33 mouse cellular contexts compared by ENCODE assay signal in the genomic region with DNA sequence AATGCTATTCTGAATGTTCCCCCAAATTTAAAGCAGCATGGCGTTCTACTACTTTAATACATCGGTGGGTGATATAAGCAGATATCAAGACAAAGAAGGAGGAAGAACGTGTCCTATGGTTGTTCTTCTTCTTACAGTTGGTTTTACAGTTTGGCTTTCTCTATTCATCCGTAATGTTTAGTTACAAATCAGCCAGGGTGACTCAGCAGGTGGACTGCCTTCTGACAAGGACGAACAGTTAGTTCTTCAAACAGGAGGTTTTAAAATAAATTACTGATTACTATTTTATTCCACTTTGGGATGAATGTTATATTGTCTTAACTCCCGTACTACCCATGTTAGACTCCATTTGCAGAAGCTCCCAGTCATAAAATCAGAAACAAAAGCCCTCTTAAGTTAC. TPM values are rescaled to one million over a fixed set of nuclear protein-coding genes. Genes with fewer than 3 reads are reported as not detected.
DNase-seq lines count a peak whose midpoint lies in the region; ATAC-seq and TF ChIP-seq lines count a peak whose summit lies in the region.
"Had no signal": no experiment of that assay in that cellular context is flagged by ENCODE, and none has a peak within 500 bp of the region (broad histone marks: within the 10 kb centered on the region; RNA-seq: fewer than 3 reads in every experiment).

No protein-coding gene starts in this region.

- H3K79me2 ChIP-seq in MEL (ENCODE audit: control insufficient read depth, insufficient read depth, low read length, poor library complexity): peaks cover 14% of the 10 kb centered on the region

- no peaks in the 10 kb centered on the region for H3K9me3 ChIP-seq in kidney, embryonic 15.5 days (replicated peaks)
- no peaks in the 10 kb centered on the region for H3K9me3 ChIP-seq in kidney, embryonic 16.5 days (ENCODE audit: low read length)
- H3K9me3 ChIP-seq in MEL (replicated peaks; ENCODE audit: insufficient read depth, low read length): no peaks in the 10 kb centered on the region
- H3K9me3 ChIP-seq: embryonic facial prominence, embryonic 10.5 days; embryonic facial prominence, embryonic 13.5 days; forebrain, embryonic 12.5 days; forebrain, embryonic 15.5 days; heart, embryonic 10.5 days; heart, embryonic 13.5 days had no signal

- H3K27me3 ChIP-seq in kidney, adult 2 months (replicated peaks; ENCODE audit: control insufficient read depth, insufficient read depth, low read length): no peaks in the 10 kb centered on the region
- H3K27me3 ChIP-seq in kidney, embryonic 15.5 days: peaks cover 19% of the 10 kb centered on the region; the same call in 1 of the 2 replicates
- peaks cover 3% of the 10 kb centered on the region for H3K27me3 ChIP-seq in kidney, embryonic 16.5 days (ENCODE audit: insufficient read depth, low read length)
- H3K27me3 ChIP-seq in MEL (ENCODE audit: control insufficient read depth in 1 of 2, insufficient read depth in 2 of 2, low read length in 2 of 2): no peaks in the 10 kb centered on the region
- H3K27me3 ChIP-seq: forebrain, embryonic 15.5 days; Patski had no signal

- TF ChIP-seq POLR2A in kidney, adult 2 months (IDR thresholded peaks at IDR 0.05; ENCODE audit: low read depth, low read length): no peak
- no peak for TF ChIP-seq POLR2A in MEL (IDR thresholded peaks at IDR 0.05; ENCODE audit: control insufficient read depth in 1 of 2, insufficient read depth in 1 of 2, low read depth in 1 of 2, low read length in 2 of 2, poor library complexity in 1 of 2)

- ATAC-seq in kidney, embryonic 15.5 days (replicated peaks; ENCODE audit: low FRiP score): no peak
- no peak for ATAC-seq in kidney, embryonic 16.5 days (ENCODE audit: low FRiP score, low TSS enrichment)
- ATAC-seq: CD4-positive, CD25-positive, alpha-beta regulatory T cell, adult 4 months; forebrain, embryonic 15.5 days; hindbrain, postnatal 0 days; inflammation-experienced regulatory T-cells, adult 6 months; Patski had no signal

- no peak for TF ChIP-seq RAD21 in MEL (IDR thresholded peaks at IDR 0.05; ENCODE audit: low read depth, low read length)

- H3K36me3 ChIP-seq in kidney, adult 2 months (ENCODE audit: control insufficient read depth, insufficient read depth, low read length): no peaks in the 10 kb centered on the region
- no peaks in the 10 kb centered on the region for H3K36me3 ChIP-seq in kidney, embryonic 15.5 days
- H3K36me3 ChIP-seq in kidney, embryonic 16.5 days (ENCODE audit: insufficient read depth, low read length): no peaks in the 10 kb centered on the region
- peaks cover 0 to 24% of the 10 kb centered on the region in 2 experiments; a peak in 2 of 4 replicates for H3K36me3 ChIP-seq in MEL (ENCODE audit: control insufficient read depth in 1 of 2, insufficient read depth in 2 of 2, low read length in 2 of 2)
- H3K36me3 ChIP-seq: embryonic facial prominence, embryonic 10.5 days; embryonic facial prominence, embryonic 13.5 days; forebrain, embryonic 12.5 days; forebrain, embryonic 15.5 days; heart, embryonic 10.5 days; heart, embryonic 13.5 days had no signal

- no peak overlapping the region for H3K4me3 ChIP-seq in kidney, adult 2 months (ENCODE audit: insufficient read depth, low read depth, low read length)
- no peak overlapping the region for H3K4me3 ChIP-seq in kidney, embryonic 15.5 days (replicated peaks)
- H3K4me3 ChIP-seq in kidney, embryonic 16.5 days (ENCODE audit: low read length): no peak overlapping the region
- peak overlapping the region; percentile 22 to 94 for H3K4me3 ChIP-seq in MEL (ENCODE audit: control insufficient read depth in 1 of 2, insufficient read depth in 1 of 2, low read depth in 2 of 2, low read length in 2 of 2)
- H3K4me3 ChIP-seq: embryonic facial prominence, embryonic 10.5 days; embryonic facial prominence, embryonic 13.5 days; erythroblast, embryonic 14.5 days; forebrain, embryonic 12.5 days; forebrain, embryonic 15.5 days; heart, adult 2 months; heart, embryonic 10.5 days; heart, embryonic 13.5 days had no signal

- peak in 1 of 2 experiments; percentile 43; a peak in 2 of 4 replicates for TF ChIP-seq EP300 in MEL (IDR thresholded peaks at IDR 0.05; ENCODE audit: low read depth in 1 of 2, low read length in 2 of 2)

- WGBS in kidney, adult 2 months: 52% methylated on average over 6 of the region's 6 CpGs
- 67% methylated on average over 6 of the region's 6 CpGs for WGBS in kidney, embryonic 15.5 days
- WGBS in kidney, embryonic 16.5 days: 73% methylated on average over 6 of the region's 6 CpGs

- no peak overlapping the region for H3K27ac ChIP-seq in kidney, adult 2 months (ENCODE audit: insufficient read depth, low read depth, low read length)
- H3K27ac ChIP-seq in kidney, embryonic 15.5 days: no peak overlapping the region
- H3K27ac ChIP-seq in kidney, embryonic 16.5 days (ENCODE audit: low read length): no peak overlapping the region
- H3K27ac ChIP-seq in MEL (ENCODE audit: control insufficient read depth, low read depth, low read length): peak overlapping the region; percentile 88
- H3K27ac ChIP-seq: embryonic facial prominence, embryonic 10.5 days; embryonic facial prominence, embryonic 13.5 days; forebrain, embryonic 12.5 days; forebrain, embryonic 15.5 days; heart, adult 2 months; heart, embryonic 10.5 days; heart, embryonic 13.5 days; hindbrain, embryonic 14.5 days; hindbrain, postnatal 0 days had no signal

- no peak overlapping the region for H3K9ac ChIP-seq in kidney, embryonic 15.5 days
- H3K9ac ChIP-seq in kidney, embryonic 16.5 days (replicated peaks; ENCODE audit: low read length): no peak overlapping the region
- peak overlapping the region; percentile 62 for H3K9ac ChIP-seq in MEL (ENCODE audit: control insufficient read depth, low read depth, low read length, poor library complexity, severe bottlenecking)
- H3K9ac ChIP-seq: embryonic facial prominence, embryonic 13.5 days; forebrain, embryonic 12.5 days; forebrain, embryonic 15.5 days; heart, embryonic 13.5 days; hindbrain, embryonic 14.5 days had no signal

- DNase-seq in adrenal gland, postnatal 25 days: peak; percentile 5
- DNase-seq in adrenal gland, postnatal 4 days (ENCODE audit: low spot score in 2 of 2): no peak
- peak; percentile 69 for DNase-seq in kidney, adult 2 months
- DNase-seq in kidney, postnatal 25 days: peak; percentile 37 to 58
- DNase-seq in MEL (ENCODE audit: low read depth, low spot score): peak; percentile 75
- DNase-seq in lung, postnatal 25 days (ENCODE audit: low spot score): no peak
- DNase-seq: cerebellum, adult 11-12 months; cerebellum, adult 8-10 months; cerebellum, postnatal 10 days; cerebellum, postnatal 36 days; embryo, embryonic 11 days; gastrocnemius, postnatal 36 days; heart, adult 2 months; heart, postnatal 14 days; heart, postnatal 4 days had no signal

- H3K4me2 ChIP-seq in kidney, embryonic 15.5 days: no peak overlapping the region
- no peak overlapping the region for H3K4me2 ChIP-seq in kidney, embryonic 16.5 days (replicated peaks; ENCODE audit: low read depth, low read length)
- H3K4me2 ChIP-seq: embryonic facial prominence, embryonic 13.5 days; forebrain, embryonic 12.5 days; forebrain, embryonic 15.5 days; heart, embryonic 13.5 days; hindbrain, embryonic 14.5 days had no signal

- no peak for TF ChIP-seq CTCF in kidney, adult 2 months (conservative IDR thresholded peaks at IDR 0.05; ENCODE audit: insufficient read depth, insufficient read length, low read depth, low read length)
- no peak for TF ChIP-seq CTCF in MEL (IDR thresholded peaks at IDR 0.05 in 2 of 3, conservative IDR thresholded peaks at IDR 0.05 in 1 of 3; ENCODE audit: control insufficient read depth in 1 of 3, insufficient read depth in 1 of 3, low read depth in 2 of 3, low read length in 3 of 3, poor library complexity in 1 of 3, severe bottlenecking in 1 of 3)

- H3K4me1 ChIP-seq in kidney, adult 2 months (ENCODE audit: control insufficient read depth, insufficient read depth, low read length): peaks cover 3% of the 10 kb centered on the region; the same call in 1 of the 2 replicates
- H3K4me1 ChIP-seq in kidney, embryonic 15.5 days: peaks cover 7% of the 10 kb centered on the region
- 0 out of 2 replicates have a peak, but pooled peaks cover 5% of the 10 kb centered on the region for H3K4me1 ChIP-seq in kidney, embryonic 16.5 days (ENCODE audit: insufficient read depth, low read length)
- peaks cover 3 to 16% of the 10 kb centered on the region in 2 experiments; a peak in 3 of 4 replicates for H3K4me1 ChIP-seq in MEL (ENCODE audit: control insufficient read depth in 1 of 2, insufficient read depth in 2 of 2, low read length in 2 of 2)
- H3K4me1 ChIP-seq: heart, embryonic 10.5 days had no signal

TF ChIP-seq in MEL, 35 proteins besides CTCF, POLR2A, EP300 and RAD21 (continues in another document):
- TF ChIP-seq MYB (IDR thresholded peaks at IDR 0.05; ENCODE audit: low read depth, low read length) (0 out of 2 replicates have a peak, but pooled peaks have one; percentile 49), USF1 (IDR thresholded peaks at IDR 0.05; ENCODE audit: low read depth, low read length) (no peak), GABPA (IDR thresholded peaks at IDR 0.05; ENCODE audit: low read depth, low read length) (peak; percentile 63; the same call in 1 of the 2 replicates), ZNF384 (IDR thresholded peaks at IDR 0.05; ENCODE audit: low read depth, low read length) (no peak), ZMIZ1 (IDR thresholded peaks at IDR 0.05; ENCODE audit: low read depth, low read length) (no peak), ETS1 (IDR thresholded peaks at IDR 0.05; ENCODE audit: low read depth, low read length) (peak; percentile 20; the same call in 1 of the 2 replicates), JUND (IDR thresholded peaks at IDR 0.05; ENCODE audit: low read depth, low read length) (no peak), SIN3A (IDR thresholded peaks at IDR 0.05; ENCODE audit: low read length) (no peak)

RNA-seq across cellular contexts. Expression of gene Mpp5, which starts 2.5 kb away (rescaled TPM):
- 32.3 and 36.1 TPM in 2 replicates for total RNA-seq in adrenal gland, postnatal 25 days (2021)
- 10 to 100 TPM; 18.4 to 26.1 TPM for total RNA-seq in adrenal gland, postnatal 4 days (2021)
- polyA plus RNA-seq in kidney, adult 2 months (2012; rRNA removed): 4.5 and 6.4 TPM in 2 replicates
- polyA plus RNA-seq in kidney, embryonic 15.5 days (2015; fragmentation: Nextera tagmentation; extraction: Ambion mirVana): 22.2 and 26.4 TPM in 2 replicates
- polyA plus RNA-seq in kidney, embryonic 16.5 days (2015; fragmentation: Nextera tagmentation; extraction: Ambion mirVana): 23.0 and 25.4 TPM in 2 replicates
- total RNA-seq in MEL (2012; rRNA removed): 15.2 and 17.4 TPM in 2 replicates
- 100 to 1,000 TPM in 1 of 2 experiments, 10 to 100 TPM in 1; 15.1 to 143 TPM for polyA plus RNA-seq in MEL (2012; ENCODE audit: insufficient read depth in 1 of 2, insufficient read length in 2 of 2, low read depth in 1 of 2, low replicate concordance in 2 of 2, missing spikeins in 1 of 2)

RNA-seq across cellular contexts. Expression of gene Fam71d, which starts 54.9 kb away (rescaled TPM):
- total RNA-seq in adrenal gland, postnatal 25 days (2021): 0.39 and 0.52 TPM in 2 replicates
- under 1 TPM in 1 of 2 experiments, not detected in 1; 0.36 TPM for total RNA-seq in adrenal gland, postnatal 4 days (2021)
- 0.37 and 0.45 TPM in 2 replicates for polyA plus RNA-seq in kidney, adult 2 months (2012; rRNA removed)
- polyA plus RNA-seq in kidney, embryonic 15.5 days (2015; fragmentation: Nextera tagmentation; extraction: Ambion mirVana): not detected in 2 replicates
- polyA plus RNA-seq in kidney, embryonic 16.5 days (2015; fragmentation: Nextera tagmentation; extraction: Ambion mirVana): 0.18 TPM in 1 of 2 replicates, not detected in the other
- total RNA-seq in MEL (2012; rRNA removed): not detected in 2 replicates
- not detected for polyA plus RNA-seq in MEL (2012; ENCODE audit: insufficient read depth in 1 of 2, insufficient read length in 2 of 2, low read depth in 1 of 2, low replicate concordance in 2 of 2, missing spikeins in 1 of 2)
- total RNA-seq: gastrocnemius, adult 8-10 months; granulocyte monocyte progenitor cell, adult 5-6 weeks; heart, adult 2 months; hindbrain, postnatal 0 days had no signal
- polyA plus RNA-seq: C2C12; embryonic facial prominence, embryonic 10.5 days; embryonic facial prominence, embryonic 13.5 days; erythroblast, embryonic 14.5 days; heart, embryonic 13.5 days; heart, embryonic 16.5 days; hindbrain, postnatal 0 days; inflammation-experienced regulatory T-cells, adult 6 months; Patski had no signal

Comparison
In these comparisons a context has a peak if more than half of its experiments do, and no peak if none do; other contexts are left out.
1. DNase-seq: peak in adrenal gland, postnatal 25 days (single experiment), kidney, adult 2 months (single experiment), kidney, postnatal 25 days (2 of 2) and MEL (single experiment); none in adrenal gland, postnatal 4 days (0 of 2) and lung, postnatal 25 days (single experiment).
2. H3K4me3 ChIP-seq: peak in MEL (2 of 2); none in kidney, adult 2 months (single experiment), kidney, embryonic 15.5 days (single experiment) and kidney, embryonic 16.5 days (single experiment).